Comparison of ENCODE assay signal across 17 mouse cellular contexts in genomic region chr10:84556120-84556519, GRCm38 (mm10).
"Had no signal": no experiment of that assay in that cellular context is flagged by ENCODE, and none has a peak within 500 bp of the region (broad histone marks: within the 10 kb centered on the region; RNA-seq: fewer than 3 reads in every experiment).

No protein-coding gene starts in this region.

- H3K36me3 ChIP-seq: limb, embryonic 10.5 days; limb, embryonic 13.5 days; liver, embryonic 13.5 days; midbrain, embryonic 13.5 days had no signal

- H3K4me1 ChIP-seq: limb, embryonic 10.5 days; limb, embryonic 13.5 days; midbrain, embryonic 13.5 days had no signal

- H3K27me3 ChIP-seq: liver, embryonic 13.5 days; midbrain, embryonic 13.5 days had no signal

- H3K27ac ChIP-seq: limb, embryonic 10.5 days; limb, embryonic 13.5 days; liver, embryonic 13.5 days; midbrain, embryonic 13.5 days; stomach, postnatal 0 days had no signal

- DNase-seq: kidney, adult 18-20 months; kidney, adult 9 months; kidney, postnatal 10 days; kidney, postnatal 36 days; liver; liver, embryonic 13.5 days; lung, embryonic 14.5 days; lung, postnatal 36 days; thymus, adult 2 months; thymus, postnatal 14 days; thymus, postnatal 4 days had no signal

- H3K9me3 ChIP-seq: limb, embryonic 10.5 days; midbrain, embryonic 13.5 days had no signal

- ATAC-seq: intestine, embryonic 16.5 days; lung, postnatal 0 days; midbrain, embryonic 13.5 days had no signal

- H3K9ac ChIP-seq: limb, embryonic 13.5 days; liver, embryonic 13.5 days; lung, embryonic 14.5 days; midbrain, embryonic 13.5 days had no signal

- H3K4me3 ChIP-seq: limb, embryonic 10.5 days; limb, embryonic 13.5 days; liver, embryonic 13.5 days; midbrain, embryonic 13.5 days had no signal

- H3K4me2 ChIP-seq: limb, embryonic 13.5 days; liver, embryonic 13.5 days; lung, embryonic 14.5 days; midbrain, embryonic 13.5 days had no signal
